Mouse (Mus musculus): Measurements from ENCODE around the gene Sh2b2. TPM values are rescaled to one million over a fixed set of nuclear protein-coding genes. Genes with fewer than 3 reads are reported as not detected.

Sh2b2 gene
- 1 to 10 TPM; 3.5 to 3.9 TPM for total RNA-seq (2021)
- long read RNA-seq, experiment 1, partial matches to known transcripts = 3 of 7 reads
- long read RNA-seq, experiment 1, other reads (novel, unspliced or antisense) = 1 of 7 reads
- long read RNA-seq, experiment 2, partial matches to known transcripts = 0 of 2 reads
- long read RNA-seq, experiment 2, other reads (novel, unspliced or antisense) = 0 of 2 reads

- intact Hi-C loops (cut with DNase I) = no loop called here
- no peak for DNase-seq
Observed at GRCm38 (mm10) chr5:136246452-136246838, at the start of gene Sh2b2. TSS of gene Sh2b2 (minus strand) at chr5:136246556.

GRCm38 (mm10) chr5:136292971-136293418 lies 46.6 kb upstream of the Sh2b2 start:
- intact Hi-C loops (cut with DNase I) = no loop called here
- DNase-seq = no peak

- DNase-seq = no peak
- intact Hi-C loops (cut with DNase I) = no loop called here
Observed at GRCm38 (mm10) chr5:136292361-136292760, 46.0 kb upstream of the Sh2b2 start.

DNA sequence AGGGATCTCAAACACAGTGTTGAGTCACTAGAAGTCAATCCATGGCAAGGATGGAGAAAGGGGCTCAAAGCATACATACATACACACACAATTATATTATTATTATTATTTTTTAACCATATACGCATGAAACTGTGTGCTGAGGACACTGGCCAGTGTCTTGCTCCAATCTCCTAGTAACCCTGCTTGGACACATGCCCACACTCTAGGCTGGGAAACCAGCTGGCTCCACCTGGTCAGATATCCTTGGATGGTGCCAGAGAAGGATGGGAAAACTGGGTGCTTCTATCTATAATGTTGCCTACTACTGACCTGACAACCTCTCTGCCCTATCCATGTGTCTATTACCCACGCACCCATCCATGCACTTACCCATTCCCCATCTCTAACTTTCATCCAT lies 45.2 kb upstream of the Sh2b2 start:
- DNase-seq = no peak
- intact Hi-C loops (cut with DNase I) = no loop called here

- DNase-seq = no peak
- intact Hi-C loops (cut with DNase I) = no loop called here
Observed at GRCm38 (mm10) chr5:136289776-136290175, 43.4 kb upstream of the Sh2b2 start.

GRCm38 (mm10) chr5:136288351-136289081 lies 42.2 kb upstream of the Sh2b2 start:
- intact Hi-C loops (cut with DNase I) = no loop called here
- no peak for DNase-seq

- intact Hi-C loops (cut with DNase I) = no loop called here
- no peak for DNase-seq
Observed at GRCm38 (mm10) chr5:136286566-136286965, 40.2 kb upstream of the Sh2b2 start.

DNA sequence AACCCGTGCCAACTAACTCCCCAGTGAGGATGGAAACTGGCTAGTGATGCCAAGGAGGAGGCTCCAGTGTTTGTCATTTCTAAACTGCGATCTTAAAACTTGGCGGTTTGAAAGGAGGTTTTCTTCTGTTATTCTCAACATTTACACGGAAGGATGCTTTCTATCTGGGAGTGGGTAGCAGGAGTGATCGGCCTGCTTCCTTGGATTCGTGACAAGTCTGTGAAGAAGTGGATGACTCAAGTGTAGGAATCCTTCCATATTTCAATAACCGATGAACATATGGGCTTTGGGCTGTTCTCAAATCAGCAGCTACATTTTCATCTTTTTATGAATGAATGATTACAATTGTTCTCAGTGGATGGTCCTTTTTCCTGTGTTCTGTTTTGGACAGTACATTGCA lies 38.8 kb upstream of the Sh2b2 start:
- DNase-seq = no peak
- intact Hi-C loops (cut with DNase I) = no loop called here

DNA sequence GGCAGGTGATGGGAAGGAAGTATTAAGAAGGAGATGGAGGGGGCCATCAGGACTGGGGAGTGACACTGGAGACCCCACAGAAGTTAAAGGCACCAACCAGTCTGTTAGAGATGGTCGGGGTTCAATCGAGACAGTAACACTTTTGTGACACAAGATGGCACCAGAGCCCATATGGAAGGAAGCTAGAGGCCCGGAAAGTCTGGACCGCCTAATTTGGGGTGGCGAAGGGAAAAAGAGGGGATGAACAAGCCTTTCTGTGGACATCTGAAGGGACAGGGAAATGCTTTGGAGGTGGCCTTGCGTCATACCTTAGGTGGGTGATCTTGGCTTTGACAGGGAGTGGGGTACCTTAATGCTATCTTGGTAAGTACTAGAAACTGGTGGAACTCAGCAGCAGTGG lies 35.0 kb upstream of the Sh2b2 start:
- intact Hi-C loops (cut with DNase I) = loop anchor here (2.0 to 5.0 kb wide), 3 partner anchors 287 to 386 kb away; no protein-coding TSS in a partner anchor
- no peak for DNase-seq

- no peak for DNase-seq
- intact Hi-C loops (cut with DNase I) = no loop called here
Observed at GRCm38 (mm10) chr5:136274739-136275138, 28.4 kb upstream of the Sh2b2 start.

DNA sequence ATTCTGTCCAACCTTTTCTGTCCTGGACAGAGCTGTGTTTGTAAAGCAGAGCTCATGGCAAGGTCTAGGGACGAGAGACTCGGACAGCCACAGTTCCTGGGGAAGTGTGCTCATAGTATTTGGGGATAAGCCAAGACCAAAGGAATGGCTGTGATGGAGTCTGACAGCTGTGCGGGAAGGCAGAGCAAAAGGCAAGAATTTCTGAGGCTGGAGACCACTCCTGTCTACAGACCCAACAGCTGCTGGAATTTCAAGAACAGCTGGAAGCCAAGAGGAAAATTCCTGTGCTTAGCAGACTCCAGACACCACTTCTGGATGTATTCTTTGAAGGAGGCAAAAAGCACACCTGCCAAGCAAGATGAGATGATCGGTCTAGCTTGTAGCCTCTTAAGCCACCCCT lies 23.6 kb upstream of the Sh2b2 start:
- intact Hi-C loops (cut with DNase I) = no loop called here
- no peak for DNase-seq

- DNase-seq = no peak
- intact Hi-C loops (cut with DNase I) = no loop called here
Observed at GRCm38 (mm10) chr5:136266077-136266476, 19.7 kb upstream of the Sh2b2 start.

DNA sequence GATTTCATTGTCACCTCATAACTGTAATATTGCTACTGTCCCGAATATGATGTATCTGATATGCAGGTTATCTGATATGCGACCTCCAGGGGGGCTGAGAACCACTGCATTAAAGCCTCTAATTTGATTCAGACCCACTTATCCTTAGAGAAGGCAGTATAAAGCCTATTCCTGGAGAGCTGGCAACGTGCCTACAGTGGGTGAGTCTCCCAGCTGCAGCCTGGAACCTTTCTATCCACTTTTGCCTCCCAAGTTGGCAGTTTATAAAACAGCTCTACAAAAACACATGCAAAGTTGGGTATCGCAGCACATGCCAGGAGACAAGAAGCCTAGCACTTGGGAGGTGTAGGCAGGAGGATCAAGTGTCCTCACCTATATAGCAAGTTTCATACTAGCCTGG lies 17.0 kb upstream of the Sh2b2 start:
- DNase-seq = no peak
- intact Hi-C loops (cut with DNase I) = no loop called here

DNA sequence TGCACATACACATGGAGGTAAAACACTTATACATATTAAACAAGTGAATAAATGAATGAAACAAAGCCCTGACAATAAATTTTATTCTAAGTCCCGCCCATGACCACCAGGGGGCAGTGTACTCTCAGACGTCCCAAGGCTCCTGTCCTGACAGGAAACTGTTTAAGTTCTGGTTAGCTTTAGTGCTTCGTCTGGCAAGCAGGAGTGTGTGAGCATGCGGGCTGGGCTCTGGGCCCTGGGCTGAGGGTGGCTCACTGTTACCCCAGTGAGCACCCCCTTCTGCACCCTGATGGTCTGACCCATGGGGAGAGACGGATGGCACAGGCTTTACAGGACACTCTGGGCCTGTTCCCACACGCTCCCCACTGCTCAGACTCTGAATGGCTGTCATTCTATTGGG lies 12.6 kb upstream of the Sh2b2 start:
- DNase-seq = peak in 1 of 2 experiments; percentile 55

DNA sequence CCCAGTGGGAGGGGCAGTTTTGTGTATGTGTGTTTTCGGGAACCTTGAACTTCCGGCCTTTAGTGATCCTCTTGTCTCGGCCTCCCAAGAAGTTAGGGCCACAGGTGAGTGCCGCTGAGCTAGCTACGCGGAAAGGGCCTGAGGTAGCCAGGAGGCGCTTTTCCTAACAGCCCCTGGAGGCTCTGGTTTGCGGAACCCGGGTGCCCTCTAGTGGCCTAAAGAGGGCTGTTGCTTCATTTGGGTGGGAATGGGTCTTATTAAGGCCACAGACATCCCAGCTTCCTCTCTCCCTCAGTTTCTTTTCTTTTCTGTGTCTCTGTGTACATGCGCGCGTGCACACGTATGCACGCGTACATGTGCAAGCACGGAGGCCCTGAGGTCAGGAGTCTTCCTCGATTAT lies 6.5 kb upstream of the Sh2b2 start:
- DNase-seq = peak; percentile 72
- intact Hi-C loops (cut with DNase I) = loop anchor here (1.0 kb wide), 1 partner anchor 52 kb away; no protein-coding TSS in a partner anchor

More for the DNA sequence above, 12.6 kb upstream of the Sh2b2 start:
- intact Hi-C loops (cut with DNase I) = loop anchor here (1.0 to 2.0 kb wide), 2 partner anchors 406 to 496 kb away; no protein-coding TSS in a partner anchor

DNA sequence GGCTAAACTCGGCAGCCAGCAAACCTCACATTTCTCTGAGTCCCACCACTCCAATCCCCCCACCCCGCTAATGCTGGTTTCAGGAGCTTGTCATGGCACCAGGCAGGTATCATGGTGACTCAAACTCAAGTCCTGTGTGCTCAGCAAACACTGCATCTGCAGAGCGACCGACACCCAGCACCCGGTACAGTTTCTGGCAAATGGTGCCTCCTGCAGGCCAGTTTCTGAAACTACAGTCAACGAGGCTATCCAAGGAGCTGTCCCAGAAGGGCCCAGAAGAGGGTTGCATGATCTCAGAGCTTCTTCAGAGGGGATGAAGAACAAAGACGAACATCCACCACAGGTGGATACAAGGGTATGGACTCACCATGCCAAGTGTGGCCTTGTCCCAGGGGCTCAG lies 4.6 kb upstream of the Sh2b2 start:
- intact Hi-C loops (cut with DNase I) = no loop called here
- DNase-seq = no peak

DNA sequence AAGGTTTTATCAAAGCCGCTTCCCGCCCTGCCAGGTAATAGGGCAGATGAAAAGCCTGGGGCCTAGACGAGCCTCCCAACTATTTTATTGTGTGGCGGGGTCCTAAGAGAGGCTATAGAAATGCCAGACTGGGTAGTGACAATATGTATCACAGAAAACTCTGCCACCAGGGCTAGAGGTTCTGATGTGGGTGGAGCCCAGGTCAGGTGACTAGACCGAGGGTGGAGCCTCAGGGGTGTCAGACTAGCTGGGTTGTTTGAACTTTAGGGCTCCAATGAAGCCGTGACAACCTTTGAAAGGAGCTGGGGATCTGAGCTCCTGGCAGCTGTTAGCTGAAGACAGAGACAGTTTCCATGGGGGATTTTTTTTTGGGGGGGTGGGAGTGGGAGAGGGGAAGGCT lies 2.1 kb upstream of the Sh2b2 start:
- DNase-seq = no peak
- intact Hi-C loops (cut with DNase I) = loop anchor here (2.0 kb wide), 1 partner anchor 24 kb away; no protein-coding TSS in a partner anchor

DNA sequence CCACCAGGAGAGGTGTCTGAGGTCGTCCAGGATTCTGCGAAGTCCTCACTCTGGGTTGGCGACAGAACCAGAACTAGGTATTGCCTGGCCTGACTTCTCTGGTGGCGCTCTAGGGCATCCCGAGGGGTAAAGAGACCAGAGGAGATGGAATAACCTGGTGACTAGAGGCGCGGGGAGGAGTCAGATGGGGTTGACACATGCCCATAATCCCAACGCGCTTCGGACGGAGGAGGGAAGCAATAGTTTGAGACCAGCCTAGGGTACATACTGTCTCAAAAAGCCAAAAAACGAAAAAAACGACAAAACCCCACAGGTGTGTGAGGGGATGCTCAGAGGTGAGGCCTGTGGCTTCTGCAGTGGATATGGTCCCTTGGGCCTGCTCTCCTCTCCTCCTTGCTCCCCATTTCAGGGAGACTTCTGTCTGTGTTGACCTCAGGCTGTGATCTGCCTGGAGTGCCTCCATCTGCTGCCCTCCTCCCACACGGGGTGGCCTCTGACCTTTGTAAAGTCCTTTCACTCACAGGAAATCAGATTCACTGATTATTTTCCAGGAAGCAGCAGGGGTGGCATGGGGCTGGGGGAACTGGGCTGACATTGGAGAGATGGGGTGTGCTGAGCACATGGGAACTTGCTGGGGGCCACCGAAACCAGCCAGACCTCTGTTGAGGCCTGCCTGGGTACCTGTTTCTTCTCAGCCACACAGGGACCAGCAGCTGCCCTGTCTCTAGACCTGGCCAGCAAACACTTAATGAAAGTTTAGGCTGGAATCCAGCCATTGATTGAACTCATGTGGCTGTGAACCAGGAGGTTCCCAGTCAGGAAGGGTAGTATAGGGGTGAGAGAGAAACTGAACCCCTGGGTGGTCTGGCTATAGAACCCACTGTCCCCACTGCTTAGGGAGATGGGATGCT lies 560 bp downstream of the Sh2b2 start:
- intact Hi-C loops (cut with DNase I) = no loop called here
- DNase-seq = no peak

DNA sequence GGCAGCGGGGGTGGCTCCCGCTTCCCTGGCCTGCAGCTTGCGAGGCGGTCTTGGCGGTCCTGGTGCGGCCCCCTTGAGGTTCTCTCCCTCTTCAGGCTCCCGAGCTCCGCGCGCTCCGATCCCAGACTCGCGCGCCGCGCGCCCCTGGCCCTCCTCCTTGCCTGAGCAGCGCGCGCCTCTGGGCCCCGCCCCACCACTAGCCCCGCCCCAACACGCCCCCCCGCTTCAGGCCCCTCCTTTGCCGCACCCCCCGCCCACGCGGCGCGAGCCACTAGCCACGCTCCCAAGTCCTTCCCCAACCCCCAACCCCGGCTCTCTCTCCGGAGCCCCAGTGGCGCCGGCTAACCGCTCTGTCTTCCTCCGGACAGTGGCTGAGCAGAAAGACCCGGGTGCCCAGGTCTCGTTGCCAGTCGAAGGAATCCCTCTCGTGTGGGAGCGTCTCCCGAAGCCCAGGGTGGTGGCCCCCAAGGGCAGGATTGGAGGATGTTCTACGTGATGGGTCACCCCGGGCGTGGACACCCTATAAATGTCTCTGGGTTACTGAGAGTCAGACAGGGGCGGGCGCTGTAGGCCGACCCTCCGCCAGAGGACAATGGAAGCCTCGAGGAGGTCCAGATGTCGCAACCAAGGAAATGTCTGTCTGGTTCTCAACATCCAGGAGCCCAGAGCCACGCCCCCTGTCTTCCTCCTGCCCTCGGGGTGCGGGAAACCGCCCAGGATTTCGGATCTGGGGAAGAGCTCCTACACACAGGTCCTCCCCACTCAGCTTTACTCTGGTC lies 1.4 kb downstream of the Sh2b2 start:
- peak; percentile 73 to 79 for DNase-seq
- intact Hi-C loops (cut with DNase I) = no loop called here
